Mouse (Mus musculus) heart, postnatal 0 days (tissue): Measurements from ENCODE around the gene Tmem132c.

Source experiments
- CTCF ChIP-seq: IDR thresholded peaks from 2 replicates; pipeline ENCODE4 v1.5.1; 2016; ENCODE audit warnings: antibody characterized with exemption, control low read depth, low read depth
- EP300 ChIP-seq: IDR thresholded peaks from 2 replicates; pipeline ENCODE4 v1.6.1; 2016; ENCODE audit warnings: antibody characterized with exemption, low read depth

GRCm38 (mm10) chr5:127468151-127468550 is 226.5 kb downstream of the Tmem132c start:
- TF ChIP-seq CTCF, result no peak
- TF ChIP-seq EP300, result no peak
